Mouse (Mus musculus): ENCODE data around the gene Gjb5. TPM values are rescaled to one million over a fixed set of nuclear protein-coding genes. Genes with fewer than 3 reads are reported as not detected.
A peak's percentile ranks its signal among the peaks of the same experiment; 100 is the strongest.

Gene Gjb5
- 0.12 and 0.24 TPM in 2 replicates for polyA plus RNA-seq (2015; fragmentation: Nextera tagmentation; extraction: Ambion mirVana)

- Histone ChIP-seq H3K4me2 (no peak within 1 kb of the TSS), H3K36me3 (no peaks in the 10 kb centered on the region), H3K9me3 (no peaks in the 10 kb centered on the region), H3K4me3 (no peak within 1 kb of the TSS), H3K9ac (no peak within 1 kb of the TSS), H3K4me1 (replicated peaks) (no peaks in the 10 kb centered on the region), H3K27ac (replicated peaks) (no peak within 1 kb of the TSS), H3K27me3 (no peaks in the 10 kb centered on the region)
- no peak for ATAC-seq (ENCODE audit: low FRiP score, low read depth)
- 44% methylated on average over 5 of the region's 5 CpGs for WGBS
Observed at GRCm38 (mm10) chr4:127358018-127358417, at the start of gene Gjb5. Gene Gjb5 (minus strand): TSS chr4:127358181.

- WGBS: 59% methylated on average over 3 of the region's 3 CpGs
Observed at GRCm38 (mm10) chr4:127402614-127403013, 44.6 kb upstream of the Gjb5 start.

GRCm38 (mm10) chr4:127402166-127402565, 44.2 kb upstream of the Gjb5 start:
- H3K9me3 ChIP-seq: no peaks in the 10 kb centered on the region
- H3K27me3 ChIP-seq: no peaks in the 10 kb centered on the region
- no peak overlapping the region for H3K4me2 ChIP-seq
- H3K4me1 ChIP-seq (replicated peaks): peaks cover 12% of the 10 kb centered on the region; the same call in 1 of the 2 replicates
- H3K9ac ChIP-seq: no peak overlapping the region
- WGBS: 64% methylated on average over 4 of the region's 4 CpGs
- no peak overlapping the region for H3K4me3 ChIP-seq
- no peak overlapping the region for H3K27ac ChIP-seq (replicated peaks)
- H3K36me3 ChIP-seq: no peaks in the 10 kb centered on the region
- ATAC-seq (ENCODE audit: low FRiP score, low read depth): peak; percentile 46; the same call in 1 of the 2 replicates

More at GRCm38 (mm10) chr4:127402614-127403013, 44.6 kb upstream of the Gjb5 start:
- H3K27ac ChIP-seq (replicated peaks): no peak overlapping the region
- no peaks in the 10 kb centered on the region for H3K27me3 ChIP-seq
- 0 out of 2 replicates have a peak, but pooled peaks have one; percentile 20 for ATAC-seq (ENCODE audit: low FRiP score, low read depth)
- H3K9ac ChIP-seq: no peak overlapping the region
- no peak overlapping the region for H3K4me3 ChIP-seq
- no peaks in the 10 kb centered on the region for H3K36me3 ChIP-seq
- H3K4me1 ChIP-seq (replicated peaks): peaks cover 12% of the 10 kb centered on the region; the same call in 1 of the 2 replicates
- H3K4me2 ChIP-seq: no peak overlapping the region
- no peaks in the 10 kb centered on the region for H3K9me3 ChIP-seq

- ATAC-seq (ENCODE audit: low FRiP score, low read depth): peak; percentile 72; the same call in 1 of the 2 replicates
- Histone ChIP-seq H3K4me3 (no peak overlapping the region), H3K27me3 (no peaks in the 10 kb centered on the region)
Observed at GRCm38 (mm10) chr4:127400165-127401145, 42.5 kb upstream of the Gjb5 start.

GRCm38 (mm10) chr4:127395591-127395990, 37.6 kb upstream of the Gjb5 start:
- Histone ChIP-seq H3K27me3 (no peaks in the 10 kb centered on the region), H3K9ac (no peak overlapping the region), H3K4me2 (no peak overlapping the region), H3K9me3 (no peaks in the 10 kb centered on the region), H3K4me1 (replicated peaks) (no peaks in the 10 kb centered on the region), H3K36me3 (no peaks in the 10 kb centered on the region), H3K27ac (replicated peaks) (no peak overlapping the region), H3K4me3 (no peak overlapping the region)
- WGBS: 81% methylated on average over 4 of the region's 4 CpGs
- no peak for ATAC-seq (ENCODE audit: low FRiP score, low read depth)

More at GRCm38 (mm10) chr4:127400165-127401145, 42.5 kb upstream of the Gjb5 start:
- Histone ChIP-seq H3K4me1 (replicated peaks) (peaks cover 8% of the 10 kb centered on the region; the same call in 1 of the 2 replicates), H3K4me2 (no peak overlapping the region), H3K9me3 (no peaks in the 10 kb centered on the region), H3K36me3 (no peaks in the 10 kb centered on the region), H3K9ac (no peak overlapping the region), H3K27ac (replicated peaks) (0 out of 2 replicates have a peak overlapping the region, but pooled peaks have one; percentile 6)
- WGBS: 61% methylated on average over 11 of the region's 11 CpGs

GRCm38 (mm10) chr4:127389645-127390044, 31.7 kb upstream of the Gjb5 start:
- Histone ChIP-seq H3K4me3 (no peak overlapping the region), H3K9ac (no peak overlapping the region), H3K27me3 (no peaks in the 10 kb centered on the region), H3K4me2 (peak overlapping the region; percentile 24; the same call in 1 of the 2 replicates), H3K36me3 (no peaks in the 10 kb centered on the region), H3K27ac (replicated peaks) (no peak overlapping the region), H3K9me3 (no peaks in the 10 kb centered on the region), H3K4me1 (replicated peaks) (peaks cover 9% of the 10 kb centered on the region)
- 32% methylated on average over 13 of the region's 13 CpGs for WGBS
- ATAC-seq (ENCODE audit: low FRiP score, low read depth): no peak

- Histone ChIP-seq H3K4me3 (no peak overlapping the region), H3K9me3 (no peaks in the 10 kb centered on the region), H3K4me1 (replicated peaks) (peaks cover 13% of the 10 kb centered on the region), H3K36me3 (no peaks in the 10 kb centered on the region), H3K27me3 (no peaks in the 10 kb centered on the region), H3K9ac (no peak overlapping the region), H3K27ac (replicated peaks) (no peak overlapping the region), H3K4me2 (no peak overlapping the region)
- ATAC-seq (ENCODE audit: low FRiP score, low read depth): no peak
- 29% methylated on average over 4 of the region's 4 CpGs for WGBS
Observed at GRCm38 (mm10) chr4:127377344-127377743, 19.4 kb upstream of the Gjb5 start.

- Histone ChIP-seq H3K36me3 (no peaks in the 10 kb centered on the region), H3K27ac (replicated peaks) (no peak overlapping the region; the same call in 1 of the 2 replicates), H3K4me3 (no peak overlapping the region), H3K9me3 (no peaks in the 10 kb centered on the region), H3K4me1 (replicated peaks) (peaks cover 13% of the 10 kb centered on the region), H3K9ac (no peak overlapping the region), H3K27me3 (no peaks in the 10 kb centered on the region), H3K4me2 (peak overlapping the region; percentile 43)
- ATAC-seq (ENCODE audit: low FRiP score, low read depth): peak; percentile 75
- 40% methylated on average over 17 of the region's 17 CpGs for WGBS
Observed at GRCm38 (mm10) chr4:127375541-127376177, 17.7 kb upstream of the Gjb5 start.

- H3K27me3 ChIP-seq: no peaks in the 10 kb centered on the region
Observed at GRCm38 (mm10) chr4:127374645-127375044, 16.7 kb upstream of the Gjb5 start.

GRCm38 (mm10) chr4:127373491-127373890, 15.5 kb upstream of the Gjb5 start:
- Histone ChIP-seq H3K27ac (replicated peaks) (no peak overlapping the region), H3K9me3 (no peaks in the 10 kb centered on the region), H3K27me3 (no peaks in the 10 kb centered on the region), H3K36me3 (no peaks in the 10 kb centered on the region), H3K9ac (no peak overlapping the region), H3K4me3 (no peak overlapping the region), H3K4me1 (replicated peaks) (peaks cover 18% of the 10 kb centered on the region), H3K4me2 (no peak overlapping the region)
- WGBS: 49% methylated on average over 8 of the region's 8 CpGs
- no peak for ATAC-seq (ENCODE audit: low FRiP score, low read depth)

More at GRCm38 (mm10) chr4:127374645-127375044, 16.7 kb upstream of the Gjb5 start:
- H3K27ac ChIP-seq (replicated peaks): no peak overlapping the region
- H3K9me3 ChIP-seq: no peaks in the 10 kb centered on the region
- H3K9ac ChIP-seq: no peak overlapping the region
- no peak for ATAC-seq (ENCODE audit: low FRiP score, low read depth)
- H3K4me1 ChIP-seq (replicated peaks): peaks cover 13% of the 10 kb centered on the region
- H3K36me3 ChIP-seq: no peaks in the 10 kb centered on the region
- 84% methylated on average over 4 of the region's 4 CpGs for WGBS
- no peak overlapping the region for H3K4me2 ChIP-seq
- H3K4me3 ChIP-seq: no peak overlapping the region

- ATAC-seq (ENCODE audit: low FRiP score, low read depth): no peak
- Histone ChIP-seq H3K4me3 (no peak overlapping the region), H3K9ac (no peak overlapping the region), H3K27ac (replicated peaks) (no peak overlapping the region), H3K4me1 (replicated peaks) (peaks cover 19% of the 10 kb centered on the region), H3K36me3 (no peaks in the 10 kb centered on the region), H3K4me2 (no peak overlapping the region), H3K27me3 (no peaks in the 10 kb centered on the region), H3K9me3 (no peaks in the 10 kb centered on the region)
- 73% methylated on average over 5 of the region's 5 CpGs for WGBS
Observed at GRCm38 (mm10) chr4:127371546-127371945, 13.6 kb upstream of the Gjb5 start.

GRCm38 (mm10) chr4:127370447-127370846, 12.5 kb upstream of the Gjb5 start:
- 55% methylated on average over 2 of the region's 2 CpGs for WGBS
- no peak for ATAC-seq (ENCODE audit: low FRiP score, low read depth)

More at GRCm38 (mm10) chr4:127370447-127370846, 12.5 kb upstream of the Gjb5 start:
- H3K9me3 ChIP-seq: no peaks in the 10 kb centered on the region
- H3K4me3 ChIP-seq: no peak overlapping the region
- H3K27me3 ChIP-seq: no peaks in the 10 kb centered on the region
- H3K9ac ChIP-seq: no peak overlapping the region
- no peak overlapping the region for H3K4me2 ChIP-seq
- peaks cover 14% of the 10 kb centered on the region for H3K4me1 ChIP-seq (replicated peaks)
- H3K27ac ChIP-seq (replicated peaks): no peak overlapping the region
- H3K36me3 ChIP-seq: no peaks in the 10 kb centered on the region

Measured in hindbrain, embryonic 15.5 days (tissue).